Mouse (Mus musculus): ENCODE data around the gene Cldn19.

Gene Cldn19

GRCm38 (mm10) chr4:119293574-119294258, 38.5 kb downstream of the Cldn19 start:
- in situ Hi-C loops (cut with MboI; ENCODE audit: unreplicated experiment in 2 of 2), result no loop called here

DNA sequence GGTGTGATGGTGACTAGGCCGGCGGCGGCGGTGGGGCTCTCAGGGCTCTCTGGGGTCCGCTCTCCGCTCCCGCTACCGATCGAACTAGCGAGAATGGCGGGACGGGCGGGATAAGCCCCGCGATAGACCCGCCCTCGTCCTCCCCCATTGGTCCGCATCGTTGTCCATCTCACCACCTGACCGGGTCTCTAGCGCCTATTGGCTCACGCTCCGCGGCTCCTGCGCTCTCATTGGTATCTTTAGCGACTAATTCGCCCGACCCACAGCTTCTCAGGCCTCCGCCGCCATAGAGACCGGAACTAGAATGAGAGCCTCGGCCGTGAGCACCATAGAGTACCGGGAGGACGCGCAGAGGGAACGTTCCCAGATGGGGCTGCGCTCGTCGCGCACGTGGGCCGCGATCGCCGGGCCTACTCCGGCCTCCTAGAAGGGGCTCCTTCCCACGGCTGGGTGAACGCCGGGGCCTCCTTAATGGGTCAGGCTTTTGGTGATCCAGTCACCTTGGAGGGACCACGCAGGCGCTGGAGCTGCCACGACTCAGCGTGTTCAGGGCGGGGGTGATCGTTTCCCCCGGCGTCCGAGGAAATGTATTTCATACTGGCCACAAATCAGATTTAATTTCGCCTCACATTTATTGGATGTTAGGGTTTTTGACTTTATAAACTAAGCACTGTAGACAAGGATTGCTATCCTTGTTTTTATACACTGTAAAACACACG, 39.4 kb downstream of the Cldn19 start, which contains the start of gene Ybx1:
TSS of gene Ybx1 (minus strand) at position 190 of the 719 bp plus-strand sequence.
- in situ Hi-C loops (cut with MboI; ENCODE audit: unreplicated experiment in 2 of 2), result no loop called here

GRCm38 (mm10) chr4:119295134-119295453, 39.9 kb downstream of the Cldn19 start:
- in situ Hi-C loops (cut with MboI; ENCODE audit: unreplicated experiment in 2 of 2), result no loop called here

GRCm38 (mm10) chr4:119297361-119297760, 42.1 kb downstream of the Cldn19 start:
- in situ Hi-C loops (cut with MboI; ENCODE audit: unreplicated experiment in 2 of 2), result no loop called here

- in situ Hi-C loops (cut with MboI; ENCODE audit: unreplicated experiment in 2 of 2), result no loop called here
These were observed 45.5 kb downstream of the Cldn19 start for GRCm38 (mm10) chr4:119300761-119301160.

GRCm38 (mm10) chr4:119301777-119302176, 46.6 kb downstream of the Cldn19 start:
- in situ Hi-C loops (cut with MboI; ENCODE audit: unreplicated experiment in 2 of 2), result no loop called here

- in situ Hi-C loops (cut with MboI; ENCODE audit: unreplicated experiment in 2 of 2), result no loop called here
These were observed 48.1 kb downstream of the Cldn19 start for GRCm38 (mm10) chr4:119303291-119303690.

DNA sequence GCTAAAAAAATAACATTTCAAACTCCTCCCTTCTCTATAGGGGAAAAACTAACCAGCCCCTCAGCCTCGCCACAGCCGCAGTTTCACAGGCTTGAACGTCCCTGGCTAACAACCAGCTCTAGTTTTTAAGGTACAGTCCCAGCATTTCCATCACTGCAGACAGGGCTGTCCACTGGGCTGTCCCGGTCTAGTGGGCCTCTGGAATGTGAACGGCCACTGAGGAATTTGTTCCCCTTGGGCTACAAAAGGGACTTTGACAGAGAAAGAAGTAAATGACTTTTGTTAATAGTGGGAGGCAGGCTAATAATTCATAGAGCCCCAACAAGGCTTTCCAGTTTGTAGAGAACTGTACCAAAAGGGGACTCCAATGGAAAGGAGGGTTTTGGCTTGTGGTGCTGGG, 50.2 kb downstream of the Cldn19 start:
- in situ Hi-C loops (cut with MboI; ENCODE audit: unreplicated experiment in 2 of 2), result no loop called here
